Mouse (Mus musculus) E14TG2a.4 (cell line): ENCODE results near the gene Tspear.

Source experiments
- CTCF ChIP-seq: conservative IDR thresholded peaks from 2 replicates; pipeline ENCODE4 v1.5.1; 2014; ENCODE audit warnings: low read length
- NANOG ChIP-seq: IDR thresholded peaks from 2 replicates; pipeline ENCODE4 v1.6.1; 2014; ENCODE audit warnings: borderline replicate concordance, low read length, mixed read lengths

DNA sequence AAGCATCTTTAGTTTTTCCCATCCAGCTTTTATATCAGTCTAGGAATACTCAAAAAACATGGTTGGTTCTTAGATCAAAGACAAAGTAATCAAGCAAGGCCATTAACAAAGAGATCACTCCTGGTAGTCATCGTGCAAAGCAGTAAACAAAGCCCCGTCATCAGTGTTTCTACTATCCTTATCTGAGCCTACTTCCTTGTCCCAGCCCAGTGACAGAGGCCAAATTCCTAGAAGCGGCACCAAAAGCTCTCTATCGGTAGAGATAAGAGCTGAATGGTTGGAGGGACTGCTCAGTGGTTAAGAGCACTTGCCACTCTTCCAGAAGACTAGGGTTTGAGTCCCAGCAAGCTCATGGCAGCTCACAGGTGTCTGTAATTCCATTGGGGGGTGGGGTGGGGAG, 14.8 kb upstream of the Tspear start:
- TF ChIP-seq CTCF, result no peak
- no peak for TF ChIP-seq NANOG
